Mouse (Mus musculus) MEL (cell line): ENCODE results near the gene Mapk8ip1. TPM values are rescaled to one million over a fixed set of nuclear protein-coding genes. Genes with fewer than 3 reads are reported as not detected.

Experiments
- DNase-seq: peaks from one replicate; pipeline ENCODE4 v3.0.0; 2011; ENCODE audit warnings: low read depth, low spot score
- H3K27ac ChIP-seq: 2 replicates; pipeline ENCODE4 v1.5.1; 2012; ENCODE audit warnings: low read depth, mild to moderate bottlenecking, control low read depth, low read length, moderate library complexity; ENCODE audit not compliant: control insufficient read depth
- H3K27me3 ChIP-seq, 2 experiments: fragments of 150-350 bp in 1 of 2; sonication (generic) in 1 of 2; 2 replicates each; pipeline ENCODE4 v1.6.1; 2012; ENCODE audit warnings: low read length in 2 of 2, mild to moderate bottlenecking in 2 of 2, improper control_type of control experiment in 1 of 2, moderate library complexity in 1 of 2; ENCODE audit not compliant: insufficient read depth in 2 of 2, control insufficient read depth in 1 of 2
- H3K36me3 ChIP-seq, 2 experiments: 2 replicates each; pipeline ENCODE4 v1.6.1; 2012 to 2014; ENCODE audit warnings: low read length in 2 of 2, improper control_type of control experiment in 1 of 2, inconsistent platforms in 1 of 2, mild to moderate bottlenecking in 1 of 2; ENCODE audit not compliant: insufficient read depth in 2 of 2, control insufficient read depth in 1 of 2
- H3K4me1 ChIP-seq, 2 experiments: fragments of 150-350 bp in 1 of 2; sonication (generic) in 1 of 2; 2 replicates each; pipeline ENCODE4 v1.6.1; 2012; ENCODE audit warnings: low read length in 2 of 2, improper control_type of control experiment in 1 of 2, mild to moderate bottlenecking in 1 of 2; ENCODE audit not compliant: insufficient read depth in 2 of 2, control insufficient read depth in 1 of 2
- H3K4me3 ChIP-seq, 2 experiments: fragments of 150-350 bp in 1 of 2; sonication (generic) in 1 of 2; 2 replicates each; pipeline ENCODE4 v1.5.1; 2012; ENCODE audit warnings: low read depth in 2 of 2, low read length in 2 of 2, mild to moderate bottlenecking in 2 of 2, moderate library complexity in 2 of 2, control low read depth in 1 of 2, improper control_type of control experiment in 1 of 2; ENCODE audit not compliant: control insufficient read depth in 1 of 2, insufficient read depth in 1 of 2
- H3K79me2 ChIP-seq: 2 replicates; pipeline ENCODE4 v1.6.1; 2012; ENCODE audit warnings: mild to moderate bottlenecking, low read length, moderate library complexity; ENCODE audit not compliant: control insufficient read depth, poor library complexity, insufficient read depth
- H3K9ac ChIP-seq: 2 replicates; pipeline ENCODE4 v1.6.1; 2012; ENCODE audit warnings: low read depth, mild to moderate bottlenecking, control low read depth, low read length, moderate library complexity; ENCODE audit not compliant: control insufficient read depth, poor library complexity, severe bottlenecking
- H3K9me3 ChIP-seq: fragments of 150-350 bp; sonication (generic); replicated peaks from 2 replicates; pipeline ENCODE4 v1.6.1; 2012; ENCODE audit warnings: mild to moderate bottlenecking, low read length, improper control_type of control experiment, moderate library complexity; ENCODE audit not compliant: insufficient read depth
- BHLHE40 ChIP-seq: IDR thresholded peaks from 2 replicates; pipeline ENCODE4 v1.6.1; 2012; ENCODE audit warnings: low read depth, mild to moderate bottlenecking, inconsistent platforms, low read length, improper control_type of control experiment, borderline replicate concordance
- CHD2 ChIP-seq: IDR thresholded peaks from 2 replicates; pipeline ENCODE4 v1.6.1; 2011; ENCODE audit warnings: low read length, improper control_type of control experiment
- E2F4 ChIP-seq: IDR thresholded peaks from 2 replicates; pipeline ENCODE4 v1.6.1; 2011; ENCODE audit warnings: low read depth, low read length, improper control_type of control experiment, borderline replicate concordance
- ELF1 ChIP-seq: IDR thresholded peaks from 2 replicates; pipeline ENCODE4 v1.6.1; 2014; ENCODE audit warnings: low read depth, mild to moderate bottlenecking, inconsistent platforms, low read length, improper control_type of control experiment, moderate library complexity
- EP300 ChIP-seq, 2 experiments: IDR thresholded peaks; 2 replicates each; pipeline ENCODE4 v1.6.1; 2011; ENCODE audit warnings: improper control_type of control experiment in 2 of 2, low read length in 2 of 2, low read depth in 1 of 2, mild to moderate bottlenecking in 1 of 2
- GABPA ChIP-seq: IDR thresholded peaks from 2 replicates; pipeline ENCODE4 v1.6.1; 2012; ENCODE audit warnings: low read depth, mild to moderate bottlenecking, inconsistent platforms, low read length, improper control_type of control experiment, moderate library complexity
- JUND ChIP-seq: IDR thresholded peaks from 2 replicates; pipeline ENCODE4 v1.6.1; 2011; ENCODE audit warnings: low read depth, mild to moderate bottlenecking, improper control_type of control experiment, low read length
- KAT2A ChIP-seq: conservative IDR thresholded peaks from 2 replicates; pipeline ENCODE4 v1.6.1; 2012; ENCODE audit warnings: low read depth, low read length, improper control_type of control experiment, inconsistent platforms
- MAFK ChIP-seq: IDR thresholded peaks from 2 replicates; pipeline ENCODE4 v1.6.1; 2011; ENCODE audit warnings: low read depth, mild to moderate bottlenecking, low read length, improper control_type of control experiment, borderline replicate concordance
- MAX ChIP-seq: IDR thresholded peaks from 2 replicates; pipeline ENCODE4 v1.6.1; 2011; ENCODE audit warnings: low read length, improper control_type of control experiment
- MAZ ChIP-seq: IDR thresholded peaks from 2 replicates; pipeline ENCODE4 v1.6.1; 2012; ENCODE audit warnings: low read depth, mild to moderate bottlenecking, inconsistent platforms, low read length, improper control_type of control experiment
- MEF2A ChIP-seq: IDR thresholded peaks from 2 replicates; pipeline ENCODE4 v1.6.1; 2014; ENCODE audit warnings: low read depth, mild to moderate bottlenecking, inconsistent platforms, low read length, improper control_type of control experiment; ENCODE audit not compliant: poor library complexity, insufficient replicate concordance, severe bottlenecking; ENCODE audit errors: extremely low read depth
- MYB ChIP-seq: IDR thresholded peaks from 2 replicates; pipeline ENCODE4 v1.6.1; 2011; ENCODE audit warnings: mild to moderate bottlenecking, low read depth, low read length, improper control_type of control experiment
- MYC ChIP-seq: IDR thresholded peaks from 2 replicates; pipeline ENCODE4 v1.6.1; 2011; ENCODE audit warnings: low read depth, mild to moderate bottlenecking, low read length, improper control_type of control experiment, moderate library complexity
- RAD21 ChIP-seq: IDR thresholded peaks from 2 replicates; pipeline ENCODE4 v1.6.1; 2011; ENCODE audit warnings: mild to moderate bottlenecking, low read depth, low read length, improper control_type of control experiment
- RCOR1 ChIP-seq: IDR thresholded peaks from 2 replicates; pipeline ENCODE4 v1.6.1; 2012; ENCODE audit warnings: low read depth, mild to moderate bottlenecking, inconsistent platforms, low read length, improper control_type of control experiment
- UBTF ChIP-seq: IDR thresholded peaks from 2 replicates; pipeline ENCODE4 v1.6.1; 2012; ENCODE audit warnings: low read depth, mild to moderate bottlenecking, inconsistent platforms, low read length, improper control_type of control experiment, moderate library complexity, borderline replicate concordance; ENCODE audit not compliant: insufficient read depth
- ZC3H11A ChIP-seq: IDR thresholded peaks from 2 replicates; pipeline ENCODE4 v1.6.1; 2012; ENCODE audit warnings: low read depth, mild to moderate bottlenecking, inconsistent platforms, low read length, improper control_type of control experiment
- ZKSCAN1 ChIP-seq: IDR thresholded peaks from 2 replicates; pipeline ENCODE4 v1.6.1; 2012; ENCODE audit warnings: low read depth, mild to moderate bottlenecking, inconsistent platforms, low read length, improper control_type of control experiment, moderate library complexity
- ZMIZ1 ChIP-seq: IDR thresholded peaks from 2 replicates; pipeline ENCODE4 v1.6.1; 2012; ENCODE audit warnings: low read depth, mild to moderate bottlenecking, inconsistent platforms, low read length, improper control_type of control experiment, moderate library complexity
- polyA plus RNA-seq, 2 experiments: library from polyadenylated mRNA; stranded (reverse) in 1 of 2; unstranded in 1 of 2; fragments of >175 nt in 1 of 2; fragments of >200 nt in 1 of 2; gene quantifications; 2 replicates each; pipeline versions ENCODE4 v1.2.1 to v1.2.4; 2012; ENCODE audit warnings: low replicate concordance in 2 of 2, low read depth in 1 of 2; ENCODE audit not compliant: insufficient read length in 2 of 2, insufficient read depth in 1 of 2, missing spikeins in 1 of 2
- total RNA-seq: library from RNA; depleted of rRNA; stranded (reverse); fragments of 300-350 nt; gene quantifications from 2 replicates; pipeline ENCODE4 v1.2.3, GENCODE M21; 2012

Gene Mapk8ip1
- total and polyA plus RNA-seq, 3 experiments: 2.5 to 3.8 TPM; not detected in 1

DNA sequence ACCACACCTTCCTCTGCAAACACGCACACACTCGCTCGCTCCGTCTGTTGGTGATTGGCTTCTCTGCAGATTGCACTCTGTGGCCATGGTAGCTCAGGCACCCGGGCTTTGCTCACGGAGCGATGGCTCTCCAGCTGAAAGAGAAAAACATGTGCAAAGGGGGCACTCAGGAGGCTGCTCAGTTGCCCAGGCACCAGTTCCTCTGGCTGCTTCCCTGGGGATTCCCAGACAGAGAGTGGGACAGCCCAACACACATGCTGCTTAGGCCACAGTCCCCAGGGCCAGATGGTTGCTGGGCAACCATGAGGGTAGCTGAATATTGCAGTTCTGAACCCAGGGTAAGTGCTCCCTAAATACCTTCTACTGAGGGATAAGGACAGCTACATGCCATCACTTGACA, 4.6 kb upstream of the Mapk8ip1 start:
- Histone ChIP-seq H3K27ac (no peak overlapping the region), H3K9me3 (no peaks in the 10 kb centered on the region)
- TF ChIP-seq MEF2A (no peak), JUND (no peak), BHLHE40 (no peak), CHD2 (no peak)
- TF ChIP-seq, all 39 proteins: peak for 0
- Histone ChIP-seq H3K4me3 (no peak overlapping the region), H3K9ac (no peak overlapping the region), H3K27me3 (no peaks in the 10 kb centered on the region), H3K36me3 (peaks cover 0 to 16% of the 10 kb centered on the region in 2 experiments; a peak in 2 of 4 replicates), H3K79me2 (no peaks in the 10 kb centered on the region), H3K4me1 (no peaks in the 10 kb centered on the region)
- no peak for DNase-seq

DNA sequence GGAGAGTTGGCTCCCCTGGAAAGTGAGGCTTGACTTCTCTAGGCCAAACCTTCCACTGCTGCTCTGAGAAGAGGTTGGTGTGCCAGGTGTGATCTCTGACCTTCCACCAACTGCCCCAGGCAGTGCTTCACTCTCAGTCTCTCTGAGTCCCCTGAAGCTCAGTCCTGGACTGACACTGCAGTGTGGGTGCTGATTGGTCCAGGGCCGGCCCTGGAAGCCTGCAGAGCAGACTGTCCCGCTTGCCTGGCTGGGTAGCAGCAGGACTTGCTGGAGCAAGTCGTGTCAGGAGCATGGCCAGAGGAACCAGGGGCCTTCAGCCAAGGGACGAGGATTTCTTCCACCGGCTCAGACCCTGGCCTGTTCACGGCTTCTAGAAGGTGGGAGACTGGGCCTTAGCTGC, 3.7 kb upstream of the Mapk8ip1 start:
- Histone ChIP-seq H3K36me3 (peaks cover 0 to 16% of the 10 kb centered on the region in 2 experiments; a peak in 2 of 4 replicates), H3K9me3 (no peaks in the 10 kb centered on the region), H3K27me3 (no peaks in the 10 kb centered on the region), H3K79me2 (no peaks in the 10 kb centered on the region)
- TF ChIP-seq ZKSCAN1 (no peak), MYB (no peak), ELF1 (no peak), JUND (no peak), E2F4 (no peak), UBTF (no peak), MYC (no peak), RAD21 (no peak), GABPA (no peak), ZMIZ1 (no peak), ZC3H11A (no peak), RCOR1 (no peak), MAZ (no peak), EP300 (IDR thresholded peaks at IDR 0.05; ENCODE audit: low read depth in 1 of 2, low read length in 2 of 2) (no peak), MAX (no peak), KAT2A (no peak), MAFK (no peak), BHLHE40 (no peak)
- TF ChIP-seq, all 39 proteins: peak for 0
- Histone ChIP-seq H3K4me3 (no peak overlapping the region), H3K4me1 (no peaks in the 10 kb centered on the region), H3K27ac (no peak overlapping the region), H3K9ac (no peak overlapping the region)
- no peak for DNase-seq
